Mouse (Mus musculus) neural tube, embryonic 11.5 days (tissue): ENCODE results near the gene Ccdc54. TPM values are rescaled to one million over a fixed set of nuclear protein-coding genes. Genes with fewer than 3 reads are reported as not detected.

Experiments
- ATAC-seq: fragments of 200-750 bp; cut with Nextera tagmentation; 2 replicates; pipeline ENCODE4 v1.8.0; 2017; ENCODE audit warnings: moderate number of reproducible peaks, mild to moderate bottlenecking, moderate TSS enrichment, moderate library complexity; ENCODE audit not compliant: insufficient read depth, low FRiP score, low TSS enrichment
- DNase-seq: peaks from one replicate; pipeline ENCODE4 v3.0.0-alpha.2; 2015; ENCODE audit warnings: low spot score
- H3K27ac ChIP-seq: fragments of 300-500 bp; sonication (generic); 2 replicates; pipeline ENCODE4 v1.5.1; 2014; ENCODE audit warnings: low read depth, mild to moderate bottlenecking, low read length
- H3K27me3 ChIP-seq: fragments of 300-500 bp; sonication (generic); 2 replicates; pipeline ENCODE4 v1.6.1; 2014; ENCODE audit warnings: mild to moderate bottlenecking, low read length, mixed read lengths; ENCODE audit not compliant: control insufficient read depth, insufficient read depth
- H3K36me3 ChIP-seq: fragments of 300-500 bp; sonication (generic); 2 replicates; pipeline ENCODE4 v1.6.1; 2014; ENCODE audit warnings: mild to moderate bottlenecking, low read length, moderate library complexity, mixed read lengths; ENCODE audit not compliant: control insufficient read depth, insufficient read depth
- H3K4me1 ChIP-seq: fragments of 300-500 bp; sonication (generic); 2 replicates; pipeline ENCODE4 v1.6.1; 2014; ENCODE audit warnings: low read length, mixed read lengths; ENCODE audit not compliant: control insufficient read depth, insufficient read depth
- H3K4me2 ChIP-seq: fragments of 300-500 bp; sonication (generic); 2 replicates; pipeline ENCODE4 v1.6.1; 2014; ENCODE audit warnings: low read depth, mild to moderate bottlenecking, moderate library complexity
- H3K4me3 ChIP-seq: fragments of 300-500 bp; sonication (generic); 2 replicates; pipeline ENCODE4 v1.5.1; 2014; ENCODE audit warnings: low read depth, low read length
- H3K9ac ChIP-seq: fragments of 300-500 bp; sonication (generic); 2 replicates; pipeline ENCODE4 v1.6.1; 2014; ENCODE audit warnings: mild to moderate bottlenecking, low read length
- H3K9me3 ChIP-seq: fragments of 300-500 bp; sonication (generic); 2 replicates; pipeline ENCODE4 v1.6.1; 2016; ENCODE audit warnings: low read length; ENCODE audit not compliant: control insufficient read depth
- WGBS: fragments of 180-500 bp; shearing (Covaris S2); extraction: QIAGEN DNeasy Blood & Tissue Kit; methylation state at CpG from one replicate; pipeline ENCODE4 v1.1.7; 2014; 5-methylcytosine and 5-hydroxymethylcytosine counted together
- polyA plus RNA-seq: library from polyadenylated mRNA; unstranded; fragments of >200 nt; fragmentation: Nextera tagmentation; extraction: Ambion mirVana; gene quantifications from 2 replicates; pipeline ENCODE4 v1.2.1, GENCODE M21; 2014

The Ccdc54 gene
- polyA plus RNA-seq, 1 experiment from 2014 or later, result not detected

DNA sequence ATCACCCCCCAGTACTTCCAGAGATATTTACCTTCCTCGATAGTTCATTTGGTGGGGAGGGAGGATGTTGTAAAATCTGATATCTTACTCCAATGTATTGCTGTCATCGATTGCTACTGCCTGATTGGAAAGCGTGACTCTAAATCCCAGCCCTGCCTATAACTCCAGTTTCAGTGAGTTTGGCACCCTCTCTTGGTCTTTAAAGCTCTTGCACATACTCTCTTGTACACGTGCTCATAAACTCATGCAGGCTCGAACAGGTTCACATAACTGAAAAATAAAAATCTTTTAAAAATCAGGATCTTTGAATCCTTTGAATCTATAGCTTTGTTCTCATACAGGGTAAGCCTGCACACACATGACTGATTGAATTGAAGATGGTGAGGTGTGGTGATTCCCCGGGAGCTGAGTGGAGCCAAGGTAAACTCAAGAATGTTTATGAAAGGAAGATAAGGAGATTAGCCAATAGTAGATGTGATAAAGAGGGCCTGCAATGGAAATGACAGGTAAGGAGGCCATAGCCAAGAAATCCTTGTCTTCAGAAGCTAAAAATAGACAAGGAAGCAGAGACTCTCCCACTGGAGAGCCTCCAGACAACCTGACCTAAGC, 31.7 kb downstream of the Ccdc54 start:
- H3K27me3 ChIP-seq, result no peaks in the 10 kb centered on the region
- no peak overlapping the region for H3K4me3 ChIP-seq
- ATAC-seq (no peak), DNase-seq (no peak)
- WGBS, result 83% methylated on average over 6 of the region's 6 CpGs
- no peaks in the 10 kb centered on the region for H3K9me3 ChIP-seq
- H3K4me1 ChIP-seq, result no peaks in the 10 kb centered on the region
- H3K27ac ChIP-seq, result no peak overlapping the region
- H3K36me3 ChIP-seq, result no peaks in the 10 kb centered on the region
- no peak overlapping the region for H3K9ac ChIP-seq
- H3K4me2 ChIP-seq, result no peak overlapping the region

DNA sequence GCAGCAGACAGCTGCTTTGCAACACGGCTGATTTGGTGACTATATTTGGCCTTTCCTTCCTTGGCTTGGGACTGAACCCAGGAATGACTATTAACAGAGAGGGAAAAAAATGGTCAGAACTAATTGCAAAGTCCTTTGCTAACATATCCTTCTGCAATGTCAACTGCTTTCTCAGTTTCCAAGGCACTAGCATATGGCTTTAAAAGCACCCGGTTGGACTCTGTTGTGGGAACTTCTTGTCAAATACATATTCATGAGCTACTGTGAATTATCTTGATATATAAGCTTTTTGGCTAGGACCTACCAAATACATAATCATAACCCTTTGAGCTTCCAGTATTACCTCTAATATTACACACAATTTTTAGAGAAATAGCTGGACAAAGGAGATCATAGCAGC, 37.1 kb downstream of the Ccdc54 start:
- 78% methylated on average over 2 of the region's 2 CpGs for WGBS
- H3K9me3 ChIP-seq, result no peaks in the 10 kb centered on the region
- H3K4me3 ChIP-seq, result no peak overlapping the region
- no peaks in the 10 kb centered on the region for H3K4me1 ChIP-seq
- no peaks in the 10 kb centered on the region for H3K27me3 ChIP-seq
- no peak overlapping the region for H3K9ac ChIP-seq
- no peaks in the 10 kb centered on the region for H3K36me3 ChIP-seq
- H3K27ac ChIP-seq, result no peak overlapping the region
- DNase-seq (no peak), ATAC-seq (no peak)
- H3K4me2 ChIP-seq, result no peak overlapping the region

DNA sequence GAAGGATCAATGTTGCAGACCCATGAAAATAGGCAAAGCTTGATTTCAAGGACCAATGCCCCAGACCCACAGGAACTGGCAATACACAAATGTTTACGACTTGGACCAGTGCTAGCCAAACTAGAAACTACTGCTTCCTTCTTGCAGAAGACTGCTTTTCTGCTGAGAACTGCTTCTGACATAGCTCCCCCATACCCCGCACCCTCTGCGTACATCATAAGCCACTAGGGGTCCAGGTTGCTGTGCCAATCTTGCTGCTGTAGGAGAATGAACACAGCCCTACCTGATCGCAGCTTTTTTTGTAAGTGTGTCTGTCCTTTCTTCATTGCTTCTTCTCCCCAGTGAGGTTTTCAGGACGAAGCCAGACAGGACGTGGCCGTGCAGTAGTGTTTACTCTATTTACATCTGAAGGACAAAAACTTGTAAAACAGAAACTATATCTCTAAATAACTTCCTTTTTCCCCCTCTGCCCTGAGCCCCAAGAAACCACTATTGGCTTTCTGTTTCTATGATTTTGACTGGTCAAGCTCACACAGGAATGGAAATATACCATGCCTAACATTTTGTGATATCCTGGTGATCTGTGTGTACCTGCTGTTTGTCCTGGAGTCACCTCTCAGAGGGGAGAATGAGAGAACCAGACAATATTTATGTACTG, 39.0 kb downstream of the Ccdc54 start:
- H3K9ac ChIP-seq, result no peak overlapping the region
- WGBS, result 90% methylated on average over 7 of the region's 7 CpGs
- no peak overlapping the region for H3K4me2 ChIP-seq
- H3K27me3 ChIP-seq, result no peaks in the 10 kb centered on the region
- no peak overlapping the region for H3K4me3 ChIP-seq
- H3K9me3 ChIP-seq, result no peaks in the 10 kb centered on the region
- DNase-seq (no peak), ATAC-seq (no peak)
- H3K4me1 ChIP-seq, result no peaks in the 10 kb centered on the region
- H3K36me3 ChIP-seq, result no peaks in the 10 kb centered on the region
- H3K27ac ChIP-seq, result no peak overlapping the region

DNA sequence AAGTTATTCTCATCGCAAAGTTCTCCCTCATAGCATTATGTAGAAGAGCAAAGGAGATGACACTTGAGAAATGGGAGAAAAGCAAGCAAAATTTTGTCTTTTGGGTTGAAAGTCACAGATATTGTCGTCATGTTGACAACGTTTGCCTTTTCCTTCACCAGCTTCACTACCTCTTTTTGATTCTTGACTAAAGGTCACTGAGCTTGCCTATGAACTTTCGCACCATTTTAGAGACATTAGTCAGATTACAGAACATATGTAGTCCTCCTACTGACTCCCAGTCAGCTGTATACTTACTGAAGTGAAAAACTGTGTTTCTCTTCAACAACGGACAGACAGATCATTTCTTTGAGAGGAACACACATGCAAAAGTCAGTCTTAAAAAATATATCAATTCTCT, 40.0 kb downstream of the Ccdc54 start:
- DNase-seq, result no peak
- WGBS, result 93% methylated on average over 5 of the region's 5 CpGs
- Histone ChIP-seq H3K27ac (no peak overlapping the region), H3K4me1 (no peaks in the 10 kb centered on the region), H3K36me3 (no peaks in the 10 kb centered on the region), H3K4me3 (no peak overlapping the region), H3K4me2 (no peak overlapping the region), H3K9ac (no peak overlapping the region), H3K9me3 (no peaks in the 10 kb centered on the region), H3K27me3 (no peaks in the 10 kb centered on the region)
- ATAC-seq, result no peak

DNA sequence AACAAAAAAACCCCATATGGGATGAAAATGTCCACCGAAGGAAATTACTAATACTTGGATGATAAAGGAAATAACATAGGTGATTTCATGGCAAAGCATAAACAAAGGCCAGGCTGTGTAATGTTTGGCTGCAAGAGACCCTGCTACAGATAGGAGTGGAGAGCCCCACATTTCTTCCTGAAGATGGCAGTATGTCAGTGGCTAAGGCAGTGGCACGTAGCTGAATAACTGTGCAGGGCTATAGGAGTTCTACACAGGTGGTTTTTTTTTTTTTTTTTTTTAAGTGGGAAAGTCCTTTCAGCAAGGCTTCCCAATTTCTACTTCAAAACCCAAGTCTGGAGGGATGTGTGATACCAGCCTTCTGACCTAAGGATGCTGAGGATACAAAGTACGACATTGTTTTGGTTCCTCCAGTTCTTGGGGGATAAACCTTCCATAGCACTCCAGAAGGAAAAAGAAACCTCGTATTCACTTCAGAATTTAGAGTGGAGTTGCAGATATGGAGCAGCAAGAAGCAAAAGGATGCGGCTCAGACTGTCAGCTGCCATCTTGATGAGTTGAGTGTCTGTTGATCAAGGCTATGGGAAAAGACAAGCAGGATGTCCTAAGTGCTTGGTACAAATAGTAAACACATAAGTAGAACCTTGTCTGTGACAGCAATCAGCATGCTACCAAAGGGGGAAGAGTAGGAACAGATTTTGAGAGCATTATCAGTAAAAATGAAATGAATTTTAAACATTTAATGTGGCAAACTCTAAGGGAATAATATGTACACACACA, 48.2 kb downstream of the Ccdc54 start:
- no peak for DNase-seq
- Histone ChIP-seq H3K9ac (no peak overlapping the region), H3K36me3 (no peaks in the 10 kb centered on the region), H3K9me3 (no peaks in the 10 kb centered on the region), H3K4me2 (no peak overlapping the region), H3K27me3 (no peaks in the 10 kb centered on the region), H3K27ac (no peak overlapping the region), H3K4me1 (no peaks in the 10 kb centered on the region), H3K4me3 (no peak overlapping the region)
- WGBS, result 71% methylated on average over 5 of the region's 5 CpGs
- no peak for ATAC-seq

Other genes with a start within 250 kb of the Ccdc54 start
- 24.0 and 24.6 TPM in 2 replicates for gene Bbx, start 158.8 kb downstream of the Ccdc54 start, polyA plus RNA-seq